Mouse (Mus musculus) heart, embryonic 11.5 days (tissue): ENCODE measurements around the gene Taf10. TPM values are rescaled to one million over a fixed set of nuclear protein-coding genes. Genes with fewer than 3 reads are reported as not detected.
A peak's percentile ranks its signal among the peaks of the same experiment; 100 is the strongest.

Experiments
- ATAC-seq: fragments of 200-750 bp; cut with Nextera tagmentation; replicated peaks from 2 replicates; pipeline ENCODE4 v1.8.0; 2017; ENCODE audit warnings: moderate library complexity; ENCODE audit not compliant: insufficient number of reproducible peaks, low FRiP score, low TSS enrichment
- H3K27ac ChIP-seq: fragments of 300-500 bp; sonication (generic); 2 replicates; pipeline ENCODE4 v1.5.1; 2014; ENCODE audit warnings: mild to moderate bottlenecking, low read depth, low read length
- H3K27me3 ChIP-seq: fragments of 300-500 bp; sonication (generic); 2 replicates; pipeline ENCODE4 v1.6.1; 2014; ENCODE audit warnings: mild to moderate bottlenecking, low read length, mixed read lengths; ENCODE audit not compliant: control insufficient read depth, insufficient read depth
- H3K36me3 ChIP-seq: fragments of 300-500 bp; sonication (generic); 2 replicates; pipeline ENCODE4 v1.6.1; 2014; ENCODE audit warnings: mild to moderate bottlenecking, low read length, moderate library complexity, mixed read lengths; ENCODE audit not compliant: control insufficient read depth, insufficient read depth
- H3K4me1 ChIP-seq: fragments of 300-500 bp; sonication (generic); 2 replicates; pipeline ENCODE4 v1.6.1; 2014; ENCODE audit warnings: low read length; ENCODE audit not compliant: control insufficient read depth, insufficient read depth
- H3K4me2 ChIP-seq: fragments of 300-500 bp; sonication (generic); 2 replicates; pipeline ENCODE4 v1.6.1; 2014; ENCODE audit warnings: mild to moderate bottlenecking, moderate library complexity
- H3K4me3 ChIP-seq: fragments of 300-500 bp; sonication (generic); 2 replicates; pipeline ENCODE4 v1.5.1; 2014; ENCODE audit warnings: low read depth, low read length
- H3K9ac ChIP-seq: fragments of 300-500 bp; sonication (generic); 2 replicates; pipeline ENCODE4 v1.6.1; 2014; ENCODE audit warnings: mild to moderate bottlenecking, low read depth, low read length, moderate library complexity
- H3K9me3 ChIP-seq: fragments of 300-500 bp; sonication (generic); replicated peaks from 2 replicates; pipeline ENCODE4 v1.6.1; 2016; ENCODE audit warnings: low read length; ENCODE audit not compliant: control insufficient read depth
- WGBS: fragments of 180-500 bp; shearing (Covaris S2); extraction: QIAGEN DNeasy Blood & Tissue Kit; methylation state at CpG from one replicate; pipeline ENCODE4 v1.1.7; 2014; ENCODE audit not compliant: insufficient replicate concordance; 5-methylcytosine and 5-hydroxymethylcytosine counted together
- polyA plus RNA-seq: library from polyadenylated mRNA; unstranded; fragments of >200 nt; fragmentation: Nextera tagmentation; extraction: Ambion mirVana; gene quantifications from 2 replicates; pipeline ENCODE4 v1.2.1, GENCODE M21; 2014

Gene Taf10
- 152 and 161 TPM in 2 replicates for polyA plus RNA-seq

GRCm38 (mm10) chr7:105743926-105744590, at the start of gene Taf10:
Gene Taf10 (minus strand): TSS chr7:105744361.
- H3K4me3 ChIP-seq, result peak within 1 kb of the TSS; percentile 88
- WGBS, result under 1% methylated on average over 53 of the region's 67 CpGs
- H3K9ac ChIP-seq, result peak within 1 kb of the TSS; percentile 90
- H3K4me1 ChIP-seq, result peaks cover 10% of the 10 kb centered on the region
- ATAC-seq, result peak; percentile 97
- H3K27me3 ChIP-seq, result no peaks in the 10 kb centered on the region
- H3K4me2 ChIP-seq, result peak within 1 kb of the TSS; percentile 85
- H3K36me3 ChIP-seq, result peaks cover 19% of the 10 kb centered on the region
- H3K9me3 ChIP-seq, result no peaks in the 10 kb centered on the region
- peak within 1 kb of the TSS; percentile 89 for H3K27ac ChIP-seq

- Histone ChIP-seq H3K4me1 (no peaks in the 10 kb centered on the region), H3K9me3 (no peaks in the 10 kb centered on the region), H3K36me3 (no peaks in the 10 kb centered on the region), H3K4me2 (no peak overlapping the region), H3K27me3 (0 out of 2 replicates have a peak, but pooled peaks cover 2% of the 10 kb centered on the region), H3K27ac (no peak overlapping the region), H3K9ac (no peak overlapping the region), H3K4me3 (no peak overlapping the region)
- 76% methylated on average over 7 of the region's 7 CpGs for WGBS
- ATAC-seq, result no peak
These were observed 49.5 kb upstream of the Taf10 start for GRCm38 (mm10) chr7:105793701-105794100.

DNA sequence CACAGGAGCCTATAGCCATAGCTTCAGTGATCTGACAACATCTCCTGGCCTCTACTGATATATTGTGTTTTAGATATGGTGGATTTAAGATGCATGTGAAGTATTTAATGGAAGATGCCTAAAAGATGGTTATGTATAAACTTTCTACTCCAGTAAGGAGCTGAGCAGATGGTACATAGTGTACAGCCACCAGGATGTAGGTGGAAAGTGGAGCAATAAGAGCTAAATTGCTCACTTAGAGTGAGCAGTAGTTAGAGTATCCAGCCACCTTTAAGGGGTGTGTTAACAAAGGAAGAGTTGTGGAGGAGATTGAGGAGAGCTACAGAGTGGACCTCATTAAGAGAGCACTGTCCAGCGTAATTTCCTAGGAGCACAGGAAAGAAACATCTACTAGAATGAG, 47.0 kb upstream of the Taf10 start:
- H3K27me3 ChIP-seq, result 0 out of 2 replicates have a peak, but pooled peaks cover 2% of the 10 kb centered on the region
- no peak for ATAC-seq
- H3K4me1 ChIP-seq, result no peaks in the 10 kb centered on the region
- H3K9ac ChIP-seq, result no peak overlapping the region
- no peaks in the 10 kb centered on the region for H3K9me3 ChIP-seq
- 82% methylated on average over 1 of the region's 1 CpGs for WGBS
- H3K4me3 ChIP-seq, result no peak overlapping the region
- no peak overlapping the region for H3K4me2 ChIP-seq
- H3K36me3 ChIP-seq, result no peaks in the 10 kb centered on the region
- H3K27ac ChIP-seq, result no peak overlapping the region

DNA sequence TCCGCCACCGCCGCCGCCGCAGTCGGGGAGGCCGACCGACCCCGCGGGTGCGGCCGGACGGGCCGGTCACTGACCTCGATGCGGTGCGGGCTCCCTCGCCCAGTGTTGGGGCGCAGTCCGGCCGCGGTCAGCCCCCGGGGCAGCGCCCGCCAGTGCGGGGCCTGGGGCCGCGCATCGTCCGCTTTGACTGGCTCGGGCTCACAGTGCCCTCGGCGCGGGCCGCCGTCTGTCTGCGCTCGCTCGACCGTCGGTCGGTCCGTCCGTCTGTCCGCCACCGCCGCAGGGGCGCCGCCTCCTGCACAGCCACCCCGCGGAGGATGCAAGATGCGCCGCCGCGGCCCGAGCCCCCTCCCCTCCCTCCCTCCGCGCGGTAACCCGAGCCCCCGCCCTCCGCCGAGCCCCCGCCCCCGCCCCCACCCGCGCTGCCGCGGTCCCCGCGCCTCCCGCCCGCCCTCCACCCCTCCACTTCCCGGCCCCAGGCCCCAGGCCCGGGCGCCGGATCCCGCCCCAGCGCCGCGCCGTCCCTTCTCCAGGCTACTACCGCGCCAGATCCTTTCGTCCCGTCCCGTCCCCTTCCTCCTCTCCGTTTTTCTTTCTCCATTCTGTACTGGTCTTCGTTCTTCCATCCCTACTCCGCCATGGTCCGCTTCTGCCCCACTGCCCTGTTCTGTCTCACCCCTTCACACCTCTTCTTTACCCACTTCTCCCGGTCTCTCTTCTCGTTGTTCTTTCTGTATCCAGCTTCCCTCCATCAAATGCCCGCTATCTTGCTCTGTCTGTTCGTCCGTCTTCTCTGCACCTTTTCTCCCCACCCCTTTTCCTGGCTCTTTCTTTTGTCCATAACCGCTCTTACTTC, 43.4 kb upstream of the Taf10 start, which contains the start of gene Dchs1:
Dchs1 (minus strand) TSS at position 370 of the 856 bp plus-strand sequence.
- under 1% methylated on average over 51 of the region's 97 CpGs for WGBS
- H3K9ac ChIP-seq, result peak within 1 kb of the TSS; percentile 91
- H3K27me3 ChIP-seq, result 0 out of 2 replicates have a peak, but pooled peaks cover 2% of the 10 kb centered on the region
- peak within 1 kb of the TSS; percentile 73 for H3K4me2 ChIP-seq
- peak; percentile 74 for ATAC-seq
- H3K27ac ChIP-seq, result peak within 1 kb of the TSS; percentile 76
- no peaks in the 10 kb centered on the region for H3K36me3 ChIP-seq
- no peaks in the 10 kb centered on the region for H3K9me3 ChIP-seq
- peak within 1 kb of the TSS; percentile 85 for H3K4me3 ChIP-seq
- H3K4me1 ChIP-seq, result peaks cover 5% of the 10 kb centered on the region; the same call in 1 of the 2 replicates

DNA sequence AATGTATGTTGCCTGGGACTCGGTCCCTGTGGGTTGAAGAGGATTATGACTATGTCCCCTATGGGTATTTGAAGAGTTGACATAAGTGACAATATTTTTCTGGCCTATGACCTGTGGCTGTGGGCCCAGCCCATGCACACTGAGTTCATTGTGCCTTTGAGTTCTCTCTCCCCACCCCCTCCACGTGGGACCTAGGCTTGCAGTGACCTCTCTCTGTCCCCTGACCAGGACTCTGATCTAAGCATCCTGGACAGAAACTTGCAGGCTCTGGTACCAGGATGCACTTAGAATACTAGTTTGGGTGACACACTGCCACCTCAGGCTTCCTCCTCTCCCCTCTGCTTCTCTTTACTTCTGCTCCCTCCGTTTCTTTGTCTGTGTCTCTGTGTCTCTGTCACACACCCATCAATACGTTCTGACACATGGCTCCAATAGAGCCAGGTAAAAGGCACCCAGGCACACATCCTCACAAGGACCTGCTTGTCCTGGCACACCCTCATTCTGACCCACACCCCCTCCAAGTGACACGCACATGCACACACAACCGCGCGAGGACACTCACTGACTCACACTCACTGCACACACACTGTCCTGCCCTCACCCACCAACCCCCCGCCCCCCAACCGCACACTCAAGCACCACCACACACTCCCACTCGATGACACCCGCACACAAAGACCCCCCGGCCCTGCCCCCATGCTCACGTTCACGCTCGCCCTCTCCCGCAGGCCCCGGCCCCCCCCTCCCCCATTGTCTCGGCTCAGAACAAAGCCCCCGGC, 42.5 kb upstream of the Taf10 start:
- peak overlapping the region; percentile 91 for H3K9ac ChIP-seq
- H3K9me3 ChIP-seq, result no peaks in the 10 kb centered on the region
- ATAC-seq, result peak; percentile 60
- H3K4me2 ChIP-seq, result peak overlapping the region; percentile 73
- 0 out of 2 replicates have a peak, but pooled peaks cover 3% of the 10 kb centered on the region for H3K36me3 ChIP-seq
- H3K27ac ChIP-seq, result peak overlapping the region; percentile 76
- H3K4me1 ChIP-seq, result peaks cover 5% of the 10 kb centered on the region; the same call in 1 of the 2 replicates
- 0 out of 2 replicates have a peak, but pooled peaks cover 2% of the 10 kb centered on the region for H3K27me3 ChIP-seq
- 5% methylated on average over 20 of the region's 20 CpGs for whole genome bisulfite sequencing
- H3K4me3 ChIP-seq, result peak overlapping the region; percentile 85

- H3K4me3 ChIP-seq, result no peak overlapping the region
- no peaks in the 10 kb centered on the region for H3K9me3 ChIP-seq
- no peak overlapping the region for H3K27ac ChIP-seq
- ATAC-seq, result no peak
- WGBS, result 32% methylated on average over 4 of the region's 4 CpGs
- H3K4me1 ChIP-seq, result peaks cover 5% of the 10 kb centered on the region; the same call in 1 of the 2 replicates
- 0 out of 2 replicates have a peak, but pooled peaks cover 2% of the 10 kb centered on the region for H3K27me3 ChIP-seq
- H3K36me3 ChIP-seq, result 0 out of 2 replicates have a peak, but pooled peaks cover 3% of the 10 kb centered on the region
- no peak overlapping the region for H3K9ac ChIP-seq
- peak overlapping the region; percentile 16; the same call in 1 of the 2 replicates for H3K4me2 ChIP-seq
These were observed 40.4 kb upstream of the Taf10 start for GRCm38 (mm10) chr7:105784556-105784955.

DNA sequence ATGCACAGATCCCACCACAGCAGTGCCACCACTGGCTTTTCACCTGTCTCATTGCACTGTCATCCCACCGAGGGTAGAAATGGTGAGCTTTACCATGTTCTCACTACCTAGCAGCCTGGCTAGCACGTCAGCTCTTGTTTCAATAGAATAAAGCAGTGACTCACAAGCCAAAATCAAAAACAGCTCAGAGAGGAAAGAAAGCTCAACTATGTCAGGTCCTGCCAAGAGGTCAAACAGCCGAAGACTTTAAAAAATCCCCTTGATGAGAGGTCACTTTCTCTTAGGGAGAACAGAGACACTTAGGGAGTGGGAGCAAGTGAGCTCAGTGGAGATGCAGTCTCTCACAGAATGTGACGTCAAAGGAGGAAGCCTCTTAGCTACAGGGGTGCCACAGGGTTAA, 39.7 kb upstream of the Taf10 start:
- Histone ChIP-seq H3K27ac (no peak overlapping the region), H3K36me3 (0 out of 2 replicates have a peak, but pooled peaks cover 3% of the 10 kb centered on the region), H3K4me2 (no peak overlapping the region), H3K4me3 (no peak overlapping the region), H3K4me1 (peaks cover 12% of the 10 kb centered on the region), H3K9me3 (no peaks in the 10 kb centered on the region), H3K27me3 (0 out of 2 replicates have a peak, but pooled peaks cover under 1% of the 10 kb centered on the region), H3K9ac (no peak overlapping the region)
- no peak for ATAC-seq
- WGBS, result 43% methylated on average over 4 of the region's 4 CpGs
